20 mouse cellular contexts compared by ENCODE assay signal in the genomic region with DNA sequence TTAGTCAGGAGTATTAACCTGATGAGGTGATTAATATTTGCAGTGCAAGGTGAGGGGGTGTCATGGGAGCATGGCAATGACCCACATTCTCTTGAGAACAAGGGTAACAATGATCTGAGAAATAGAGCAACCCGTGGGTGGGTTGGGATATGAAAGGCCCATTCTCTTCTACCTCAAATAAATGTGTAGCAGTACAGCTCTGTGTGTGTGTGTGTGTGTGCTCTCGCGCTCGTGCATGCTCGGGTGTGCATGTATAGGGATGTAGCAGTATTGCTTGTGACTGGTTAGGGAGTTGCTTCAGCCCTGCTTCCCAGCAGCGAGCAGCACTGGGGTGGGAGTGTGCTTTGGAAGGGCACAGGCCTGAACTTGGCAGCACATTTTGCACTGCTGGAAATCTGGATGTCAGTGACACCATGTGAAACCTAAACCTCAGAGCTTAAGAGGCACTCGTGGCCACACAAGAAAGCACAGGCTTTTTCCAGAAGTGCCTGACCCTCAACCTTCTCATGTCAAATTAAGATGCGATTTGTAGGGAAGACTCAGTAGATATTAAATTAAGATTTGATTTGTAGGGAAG. TPM values are rescaled to one million over a fixed set of nuclear protein-coding genes. Genes with fewer than 3 reads are reported as not detected.
DNase-seq lines count a peak whose midpoint lies in the region; ATAC-seq and TF ChIP-seq lines count a peak whose summit lies in the region.
"Had no signal": no experiment of that assay in that cellular context is flagged by ENCODE, and none has a peak within 500 bp of the region (broad histone marks: within the 10 kb centered on the region; RNA-seq: fewer than 3 reads in every experiment).

No protein-coding gene starts in this region.

- TF ChIP-seq CTCF in gastrocnemius, adult 2 months (IDR thresholded peaks at IDR 0.05): no peak

- intact Hi-C loops in gastrocnemius, adult 2 months (cut with DNase I): no loop called here
- intact Hi-C loops in heart, postnatal 14 days (cut with DNase I): no loop called here

- no peaks in the 10 kb centered on the region for H3K9me3 ChIP-seq in embryonic facial prominence, embryonic 13.5 days
- no peaks in the 10 kb centered on the region for H3K9me3 ChIP-seq in embryonic facial prominence, embryonic 10.5 days
- H3K9me3 ChIP-seq in heart, embryonic 10.5 days: no peaks in the 10 kb centered on the region
- H3K9me3 ChIP-seq: embryonic facial prominence, embryonic 12.5 days; forebrain, embryonic 15.5 days; hindbrain, embryonic 13.5 days; liver, embryonic 13.5 days had no signal

- no peak for ATAC-seq in embryonic facial prominence, embryonic 13.5 days (ENCODE audit: insufficient number of reproducible peaks, insufficient read depth, low FRiP score, low TSS enrichment, low read depth)
- ATAC-seq: activated CD4-positive, CD25-positive, alpha-beta regulatory T cell, adult 4 months; forebrain, embryonic 15.5 days; inflammation-experienced regulatory T-cells, adult 6 months; midbrain, embryonic 16.5 days had no signal

- peaks cover 63% of the 10 kb centered on the region for H3K36me3 ChIP-seq in embryonic facial prominence, embryonic 13.5 days
- H3K36me3 ChIP-seq in embryonic facial prominence, embryonic 10.5 days (replicated peaks): peaks cover 73% of the 10 kb centered on the region
- peaks cover 55% of the 10 kb centered on the region for H3K36me3 ChIP-seq in heart, embryonic 10.5 days

- no peak for DNase-seq in embryonic facial prominence, embryonic 10.5 days (ENCODE audit: low spot score)
- DNase-seq in heart, adult 9 months (ENCODE audit: low spot score in 2 of 2): peak; percentile 18 to 33
- no peak for DNase-seq in heart, embryonic 10.5 days (ENCODE audit: low spot score)
- DNase-seq in gastrocnemius, adult 2 months: peak; percentile 84
- peak; percentile 12 to 15 for DNase-seq in heart, postnatal 14 days
- no peak for DNase-seq in embryo, embryonic 10 days (ENCODE audit: low spot score)
- no peak for DNase-seq in retina, postnatal 1 day
- DNase-seq: adrenal gland, postnatal 36 days; cerebellum, adult 8-10 months; liver, embryonic 13.5 days; lung, embryonic 14.5 days; right cerebral cortex, postnatal 25 days; thymus, postnatal 14 days had no signal

- H3K4me2 ChIP-seq in embryonic facial prominence, embryonic 13.5 days: no peak overlapping the region
- H3K4me2 ChIP-seq: embryonic facial prominence, embryonic 12.5 days; forebrain, embryonic 15.5 days; hindbrain, embryonic 13.5 days; liver, embryonic 13.5 days; lung, embryonic 14.5 days had no signal

- WGBS in embryonic facial prominence, embryonic 13.5 days: 81% methylated on average over 8 of the region's 8 CpGs
- WGBS in embryonic facial prominence, embryonic 10.5 days: 86% methylated on average over 8 of the region's 8 CpGs
- 83% methylated on average over 8 of the region's 8 CpGs for WGBS in heart, embryonic 10.5 days

- no peaks in the 10 kb centered on the region for H3K27me3 ChIP-seq in embryonic facial prominence, embryonic 13.5 days
- no peaks in the 10 kb centered on the region for H3K27me3 ChIP-seq in embryonic facial prominence, embryonic 10.5 days (replicated peaks; ENCODE audit: low read depth, poor library complexity, severe bottlenecking)
- H3K27me3 ChIP-seq in heart, embryonic 10.5 days (ENCODE audit: insufficient read depth, poor library complexity, severe bottlenecking): no peaks in the 10 kb centered on the region
- H3K27me3 ChIP-seq: embryonic facial prominence, embryonic 12.5 days; forebrain, embryonic 15.5 days; hindbrain, embryonic 13.5 days; liver, embryonic 13.5 days had no signal

- H3K9ac ChIP-seq in embryonic facial prominence, embryonic 13.5 days: no peak overlapping the region
- H3K9ac ChIP-seq: embryonic facial prominence, embryonic 12.5 days; forebrain, embryonic 15.5 days; hindbrain, embryonic 13.5 days; liver, embryonic 13.5 days; lung, embryonic 14.5 days had no signal

- H3K4me3 ChIP-seq in embryonic facial prominence, embryonic 13.5 days: no peak overlapping the region
- H3K4me3 ChIP-seq in embryonic facial prominence, embryonic 10.5 days: no peak overlapping the region
- H3K4me3 ChIP-seq in heart, embryonic 10.5 days: no peak overlapping the region
- no peak overlapping the region for H3K4me3 ChIP-seq in gastrocnemius, adult 2 months
- H3K4me3 ChIP-seq: embryonic facial prominence, embryonic 12.5 days; forebrain, embryonic 15.5 days; hindbrain, embryonic 13.5 days; liver, embryonic 13.5 days had no signal

- H3K4me1 ChIP-seq in embryonic facial prominence, embryonic 13.5 days: no peaks in the 10 kb centered on the region
- no peaks in the 10 kb centered on the region for H3K4me1 ChIP-seq in embryonic facial prominence, embryonic 10.5 days
- H3K4me1 ChIP-seq in heart, embryonic 10.5 days: no peaks in the 10 kb centered on the region
- H3K4me1 ChIP-seq: embryonic facial prominence, embryonic 12.5 days; forebrain, embryonic 15.5 days; hindbrain, embryonic 13.5 days; liver, embryonic 13.5 days had no signal

- 0 out of 2 replicates have a peak overlapping the region, but pooled peaks have one; percentile 11 for H3K27ac ChIP-seq in embryonic facial prominence, embryonic 13.5 days
- H3K27ac ChIP-seq in embryonic facial prominence, embryonic 10.5 days (replicated peaks): no peak overlapping the region
- no peak overlapping the region for H3K27ac ChIP-seq in heart, embryonic 10.5 days
- peak overlapping the region; percentile 80 for H3K27ac ChIP-seq in gastrocnemius, adult 2 months
- H3K27ac ChIP-seq: embryonic facial prominence, embryonic 12.5 days; forebrain, embryonic 15.5 days; hindbrain, embryonic 13.5 days; liver, embryonic 13.5 days had no signal

RNA-seq across cellular contexts. Expression of gene G3bp1, which starts 32.6 kb away (rescaled TPM):
- polyA plus RNA-seq in embryonic facial prominence, embryonic 13.5 days (2015; fragmentation: Nextera tagmentation; extraction: Ambion mirVana): 189 and 214 TPM in 2 replicates
- 282 and 290 TPM in 2 replicates for polyA plus RNA-seq in embryonic facial prominence, embryonic 10.5 days (2016; fragmentation: Nextera tagmentation; extraction: Ambion mirVana)
- 164 and 188 TPM in 2 replicates for polyA plus RNA-seq in heart, embryonic 10.5 days (2016; fragmentation: Nextera tagmentation; extraction: Ambion mirVana)
- 10 to 100 TPM; 52.5 to 55.5 TPM for total RNA-seq in gastrocnemius, adult 2 months (2021)
- total RNA-seq in heart, postnatal 14 days (2021): 10 to 100 TPM; 40.3 to 44.7 TPM

RNA-seq across cellular contexts. Expression of gene Atox1, which starts 41.0 kb away (rescaled TPM):
- polyA plus RNA-seq in embryonic facial prominence, embryonic 13.5 days (2015; fragmentation: Nextera tagmentation; extraction: Ambion mirVana): 386 and 443 TPM in 2 replicates
- 266 and 285 TPM in 2 replicates for polyA plus RNA-seq in embryonic facial prominence, embryonic 10.5 days (2016; fragmentation: Nextera tagmentation; extraction: Ambion mirVana)
- polyA plus RNA-seq in heart, embryonic 10.5 days (2016; fragmentation: Nextera tagmentation; extraction: Ambion mirVana): 269 and 273 TPM in 2 replicates
- total RNA-seq in gastrocnemius, adult 2 months (2021): 10 to 100 TPM; 41.3 to 45.4 TPM
- total RNA-seq in heart, postnatal 14 days (2021): 100 to 1,000 TPM; 138 to 146 TPM

Comparison
In these comparisons a context has a peak if more than half of its experiments do, and no peak if none do; other contexts are left out.
1. H3K27ac ChIP-seq: peak in embryonic facial prominence, embryonic 13.5 days (single experiment) and gastrocnemius, adult 2 months (single experiment); none in embryonic facial prominence, embryonic 10.5 days (single experiment) and heart, embryonic 10.5 days (single experiment).
2. DNase-seq: peak in heart, adult 9 months (2 of 2), gastrocnemius, adult 2 months (single experiment) and heart, postnatal 14 days (2 of 2); none in embryonic facial prominence, embryonic 10.5 days (single experiment), heart, embryonic 10.5 days (single experiment), embryo, embryonic 10 days (single experiment) and retina, postnatal 1 day (single experiment).